Mouse (Mus musculus) telencephalon, adult 2 months (tissue): ENCODE results near the gene Socs1.
"Not testable (repeated sequence)": the region's sequence is repeated elsewhere in the genome, so short reads cannot be mapped to it uniquely, and the experiment has no call there.

Experiments used
- DNase-seq: peaks from one replicate; pipeline ENCODE4 v3.0.0-alpha.2; 2011; ENCODE audit warnings: low read depth, low spot score

Socs1 gene

DNA sequence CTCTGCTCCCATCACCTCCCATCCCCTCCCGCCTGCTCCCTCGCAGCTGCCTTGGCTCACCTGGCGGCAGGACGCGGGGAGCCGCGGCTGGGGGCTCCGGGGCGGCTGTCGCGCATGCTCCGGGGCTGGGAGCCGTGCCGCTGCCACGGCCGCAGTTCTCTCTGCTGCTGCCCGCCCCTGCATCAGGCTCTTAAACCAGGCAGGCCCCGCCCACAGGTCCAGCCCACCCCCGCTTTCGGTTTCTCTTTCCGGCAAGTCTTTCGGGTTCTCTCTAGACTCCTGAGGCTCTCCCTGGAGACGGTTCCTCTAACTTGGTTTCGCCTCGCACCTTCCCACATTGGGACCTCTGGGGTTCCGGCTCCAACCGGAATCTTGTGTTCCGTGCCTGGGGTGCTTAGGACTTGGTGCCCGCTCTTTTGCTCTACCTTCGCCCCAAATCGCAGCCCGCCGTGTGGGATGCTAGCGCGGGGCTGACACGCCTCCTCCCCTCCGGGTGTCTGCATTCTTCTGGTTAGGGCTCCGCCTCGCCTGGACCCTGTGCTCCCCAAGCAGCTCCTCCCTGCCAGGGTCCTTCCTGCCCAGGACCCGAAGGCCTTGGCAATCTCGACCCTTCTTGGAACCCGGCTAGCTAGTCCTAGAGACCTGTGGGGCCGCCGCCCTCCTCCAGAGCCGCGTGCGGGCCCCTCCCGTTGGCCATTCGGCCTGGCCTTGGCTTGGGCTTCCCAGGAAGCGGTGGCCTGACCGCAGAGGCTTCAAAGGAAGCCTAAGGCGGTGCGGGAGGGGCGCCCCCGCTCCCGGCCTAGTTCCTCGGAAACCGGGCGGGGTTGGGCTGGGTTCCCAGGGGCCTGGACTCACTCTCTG is at the start of gene Socs1:
Gene Socs1, minus strand, starts transcription at position 166 of the 861 bp plus-strand sequence.
- peak; percentile 81 for DNase-seq

DNA sequence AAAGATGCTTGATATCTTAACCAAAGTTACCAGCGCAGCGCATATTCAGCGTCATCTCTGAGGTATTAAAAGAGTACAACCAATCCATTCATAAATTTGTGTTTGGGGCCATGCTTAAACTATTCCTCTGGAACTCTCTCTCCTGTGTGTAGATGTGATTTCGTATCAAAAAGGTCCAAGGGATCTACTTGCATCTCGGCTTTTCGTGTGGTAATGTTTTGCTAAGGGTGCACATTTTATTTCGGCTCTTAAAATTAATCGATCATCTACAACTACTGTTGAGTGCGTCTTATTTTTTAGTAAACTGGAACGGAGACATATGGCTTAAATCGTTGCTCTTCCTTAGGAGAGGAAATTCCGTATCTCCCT is 49.2 kb upstream of the Socs1 start:
- DNase-seq, result no peak

DNA sequence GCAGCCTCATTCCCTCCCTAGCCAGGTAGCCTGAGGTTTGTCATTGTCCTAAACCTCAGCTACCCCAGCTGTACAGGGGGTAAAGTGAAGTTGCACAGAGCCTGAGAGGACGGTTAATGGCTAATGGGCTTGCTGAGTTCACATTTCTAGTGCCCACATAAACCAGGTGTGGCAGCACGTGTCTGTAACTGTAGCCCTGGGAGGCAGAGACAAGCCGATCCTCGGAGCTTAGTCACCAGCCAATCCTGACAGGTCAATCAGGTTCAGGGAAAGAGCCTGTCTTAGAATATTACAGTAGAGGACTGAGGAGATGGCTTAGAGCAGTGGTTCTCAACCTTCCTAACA is 43.1 kb upstream of the Socs1 start:
- no peak for DNase-seq

DNA sequence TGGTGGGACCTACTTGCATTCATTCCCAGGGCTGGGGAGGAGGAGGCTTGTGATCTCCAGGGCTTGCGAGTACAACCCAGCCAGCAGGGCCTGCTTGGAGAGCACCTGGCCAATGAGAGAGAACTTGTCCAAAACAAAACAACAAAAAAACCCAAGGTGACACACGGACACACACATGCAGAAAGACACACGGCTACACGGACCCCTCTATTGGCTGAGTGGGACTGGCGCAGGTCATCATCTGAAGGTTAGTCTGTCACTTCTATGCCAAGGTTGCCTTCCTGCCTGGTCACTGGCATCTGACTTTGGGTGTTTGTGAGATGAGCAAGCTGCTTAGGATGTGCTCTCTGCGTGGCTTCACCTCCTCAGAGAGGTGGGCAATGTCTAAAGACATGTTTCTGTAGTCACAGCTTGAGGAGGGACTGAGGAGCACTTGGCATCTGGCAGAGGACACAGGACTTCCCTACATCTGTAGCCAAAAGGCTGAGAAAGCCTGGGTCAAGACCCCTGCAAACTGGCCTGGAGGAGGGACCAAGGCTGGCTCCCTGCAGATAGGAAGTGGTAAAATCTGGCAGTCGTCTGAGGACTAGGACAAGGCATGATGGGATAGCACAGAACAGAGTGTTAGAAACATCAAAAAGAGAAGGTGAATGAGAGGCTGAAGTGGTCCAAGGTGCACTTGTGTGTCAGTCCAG is 42.6 kb upstream of the Socs1 start:
- no peak for DNase-seq

DNA sequence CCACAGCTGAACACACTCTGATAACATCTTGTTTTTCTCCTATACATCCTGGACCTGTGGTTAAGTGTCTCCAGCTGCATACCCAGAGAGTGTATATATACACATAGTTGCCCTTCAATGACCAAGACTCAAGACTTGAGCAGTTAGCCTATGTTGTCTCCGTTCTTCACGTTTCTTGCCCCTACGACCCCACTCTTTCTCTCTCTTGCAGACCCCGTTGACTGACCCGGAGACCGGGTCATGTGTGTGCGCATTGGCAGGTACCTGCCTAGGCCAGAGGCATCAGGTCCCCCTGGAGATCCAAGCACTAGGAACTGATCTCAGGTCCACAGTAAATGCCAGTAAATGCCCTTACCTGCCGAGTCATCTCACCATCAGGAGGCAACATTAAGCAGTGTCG is 41.9 kb upstream of the Socs1 start:
- DNase-seq, result no peak

DNA sequence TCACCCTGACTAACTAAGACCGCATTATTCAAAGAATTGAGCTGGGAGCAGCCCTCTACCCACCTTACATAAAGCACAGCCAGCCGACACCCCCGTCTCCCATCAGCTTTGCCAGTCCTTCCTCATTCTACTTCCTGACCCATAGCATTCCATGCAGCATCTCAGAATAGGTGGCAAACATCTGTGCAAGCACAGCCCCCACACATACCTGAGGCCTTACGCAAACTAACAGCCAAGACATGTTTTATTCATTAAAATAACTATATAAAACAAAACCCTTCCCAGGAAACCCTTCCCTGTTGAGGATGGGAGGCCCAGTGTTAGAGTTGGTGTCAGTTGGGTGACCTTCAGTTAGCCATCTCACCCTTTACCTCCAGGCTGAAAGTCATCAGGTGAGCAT is 40.5 kb upstream of the Socs1 start:
- DNase-seq, result no peak

DNA sequence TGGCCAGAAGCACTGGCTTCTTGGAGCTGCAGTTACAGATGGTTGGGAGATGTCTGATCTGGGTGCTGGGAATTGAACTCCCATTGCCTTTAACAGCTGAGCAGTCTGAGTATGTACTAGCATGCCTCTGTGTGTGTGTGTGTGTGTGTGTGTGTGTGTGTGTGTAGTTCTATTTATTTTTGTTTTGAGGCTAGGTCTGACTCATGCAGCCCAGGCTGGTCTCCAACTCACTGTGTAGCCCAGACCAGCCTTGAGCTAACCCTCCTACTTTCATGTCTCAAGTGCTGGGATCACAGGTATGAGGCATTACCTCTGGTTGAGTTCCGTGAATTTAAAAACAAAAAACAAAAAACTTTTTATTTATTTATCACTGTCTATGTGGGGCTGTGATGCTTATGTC is 39.2 kb upstream of the Socs1 start:
- no peak for DNase-seq

DNA sequence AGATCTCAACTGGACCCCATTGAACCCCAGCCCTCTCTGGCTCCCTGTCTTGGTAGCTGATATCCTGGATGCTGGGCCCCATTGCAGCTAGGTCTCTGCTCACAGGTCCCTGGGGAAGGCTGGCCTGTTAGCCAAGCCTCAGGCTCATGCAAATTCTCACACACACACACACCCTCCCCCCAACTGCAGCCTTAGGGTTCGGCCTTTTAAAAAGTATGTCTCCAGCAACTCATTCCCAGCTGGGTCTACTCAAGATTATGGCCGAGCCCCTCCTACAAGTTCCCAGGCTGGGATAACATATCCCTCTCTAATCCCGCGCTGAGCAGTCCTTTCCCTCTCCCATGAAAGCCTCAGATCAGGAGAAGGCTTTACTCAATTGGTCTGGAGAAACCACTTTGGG is 36.1 kb upstream of the Socs1 start:
- DNase-seq, result no peak

DNA sequence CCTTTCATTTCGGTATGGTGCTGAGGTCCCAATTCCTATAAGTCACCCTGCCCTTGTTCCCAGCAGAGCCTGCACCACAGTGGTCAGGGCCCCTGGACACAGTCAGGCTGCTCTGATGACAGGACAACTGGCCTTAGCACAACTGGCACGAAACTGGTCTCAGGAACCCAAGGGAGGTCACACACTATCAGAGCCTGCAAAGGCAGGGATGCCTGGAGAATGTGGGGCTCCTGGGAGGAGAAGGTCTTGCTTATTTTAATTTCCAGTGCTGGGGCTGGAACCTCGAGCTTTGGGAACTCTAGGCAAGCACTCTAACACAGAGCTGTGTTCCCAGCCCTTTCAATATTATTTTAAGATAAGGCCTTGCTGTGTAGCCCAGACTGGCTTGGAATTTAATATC is 34.6 kb upstream of the Socs1 start:
- no peak for DNase-seq

DNA sequence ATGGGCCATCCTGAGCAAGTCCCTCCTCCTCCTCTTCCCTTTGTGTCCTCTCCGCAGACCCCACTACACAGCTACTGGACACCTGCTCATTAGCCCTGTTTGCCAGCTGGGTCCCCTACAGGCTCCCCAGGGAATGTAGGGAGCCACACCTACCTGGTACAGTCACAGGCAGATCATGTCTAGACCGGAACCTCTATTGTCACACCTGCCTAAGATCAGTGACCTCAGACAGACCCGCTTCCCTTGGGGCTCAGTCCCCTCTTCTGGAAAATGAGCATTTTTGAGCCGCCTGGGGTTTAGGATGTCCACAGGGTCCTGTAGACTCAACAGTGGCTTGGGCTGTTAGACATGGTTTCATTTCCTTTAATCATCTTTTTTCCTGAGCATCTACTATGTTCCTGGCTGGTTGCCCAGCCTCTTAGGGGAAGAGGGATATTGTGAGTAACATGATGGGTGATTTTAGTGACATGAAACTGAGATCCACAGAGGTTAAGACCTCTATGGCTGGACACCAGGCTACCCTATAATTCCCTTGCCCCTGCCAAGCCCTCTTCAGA is 33.3 kb upstream of the Socs1 start:
- no peak for DNase-seq

DNA sequence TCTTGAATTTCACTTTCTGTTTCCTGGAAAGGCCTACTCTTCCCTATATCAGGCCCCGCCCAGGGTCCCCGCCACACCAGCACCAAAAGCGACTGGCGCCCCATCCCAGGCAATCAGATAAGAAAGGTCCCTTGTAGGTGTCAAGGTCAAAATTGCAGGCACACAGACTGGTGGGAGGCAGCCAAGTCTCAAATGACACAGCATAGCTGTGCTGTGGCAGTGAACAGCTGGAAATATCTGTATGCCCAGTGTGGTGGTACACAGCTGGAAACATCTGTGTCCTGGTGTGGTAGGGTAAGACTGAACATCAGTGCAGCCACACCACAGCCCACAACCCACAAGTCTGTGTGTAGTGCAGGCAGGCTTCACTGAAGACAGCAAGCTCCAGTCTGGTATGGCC is 29.5 kb upstream of the Socs1 start:
- DNase-seq, result no peak

DNA sequence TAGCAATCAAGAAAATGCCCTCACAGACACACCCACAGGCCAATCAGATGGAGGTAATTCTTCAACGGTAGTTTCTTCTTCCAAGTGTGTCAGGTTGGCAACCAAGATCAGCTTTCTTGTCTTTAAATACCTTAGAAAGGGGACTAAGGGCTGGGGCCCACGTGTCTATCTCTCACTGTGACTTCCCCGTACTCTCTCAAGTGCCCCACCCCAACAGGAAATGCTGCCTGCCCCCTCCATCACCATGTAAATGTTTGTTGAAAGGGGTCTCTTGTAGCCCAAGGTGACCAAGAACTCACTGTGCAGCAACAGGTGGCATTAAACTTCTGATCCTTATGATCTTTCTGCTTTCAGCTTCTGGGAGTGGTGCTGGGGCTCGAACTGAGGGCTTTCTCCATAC is 28.4 kb upstream of the Socs1 start:
- no peak for DNase-seq

DNA sequence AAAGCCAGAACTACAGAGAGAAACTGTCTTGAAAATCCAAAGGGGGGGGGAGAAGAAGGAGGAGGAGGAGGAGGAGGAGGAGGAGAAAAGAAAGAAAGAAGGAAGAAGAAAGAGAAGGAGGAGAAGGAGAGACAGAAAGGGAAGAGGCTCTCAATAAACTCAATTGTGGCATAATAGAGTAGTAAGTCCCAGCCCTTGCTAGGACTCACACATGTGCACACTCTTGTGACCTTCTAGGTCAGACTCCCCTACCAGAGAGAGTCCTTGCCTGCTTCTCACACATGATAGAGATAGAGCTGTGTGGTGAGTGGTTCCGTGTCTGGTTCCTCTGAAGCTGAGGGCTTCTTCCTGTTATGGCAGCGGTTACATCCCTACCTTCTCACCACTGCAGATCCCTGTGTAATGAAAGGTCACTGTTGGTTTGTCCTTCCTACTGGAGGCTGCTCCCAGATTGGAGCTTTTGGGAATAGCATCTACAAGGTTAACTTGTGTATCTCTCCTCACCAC is 27.6 kb upstream of the Socs1 start, which contains the start of gene Gm11172:
Gene Gm11172, plus strand, starts transcription at position 51 of the 507 bp plus-strand sequence.
- no peak for DNase-seq

DNA sequence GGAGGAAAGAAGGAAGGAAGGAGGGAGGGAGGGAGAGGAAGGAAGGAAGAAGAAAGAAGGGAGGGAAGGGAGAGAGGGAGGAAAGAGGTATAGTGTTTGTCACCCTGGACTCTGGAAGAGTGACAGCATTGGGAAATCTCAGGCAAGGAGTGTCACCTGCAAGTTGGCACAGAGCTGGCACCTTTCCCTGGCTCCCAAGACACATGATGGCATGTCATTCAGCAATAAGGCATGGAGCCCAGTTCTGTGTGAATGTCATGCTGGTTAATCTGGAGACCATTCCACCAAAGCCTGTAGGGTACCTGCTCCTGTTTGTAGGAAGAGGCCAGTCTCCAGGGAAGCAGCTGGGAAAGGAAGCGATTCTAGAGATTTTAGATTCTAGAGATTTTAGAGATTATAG is 25.0 kb upstream of the Socs1 start:
- DNase-seq, result no peak

DNA sequence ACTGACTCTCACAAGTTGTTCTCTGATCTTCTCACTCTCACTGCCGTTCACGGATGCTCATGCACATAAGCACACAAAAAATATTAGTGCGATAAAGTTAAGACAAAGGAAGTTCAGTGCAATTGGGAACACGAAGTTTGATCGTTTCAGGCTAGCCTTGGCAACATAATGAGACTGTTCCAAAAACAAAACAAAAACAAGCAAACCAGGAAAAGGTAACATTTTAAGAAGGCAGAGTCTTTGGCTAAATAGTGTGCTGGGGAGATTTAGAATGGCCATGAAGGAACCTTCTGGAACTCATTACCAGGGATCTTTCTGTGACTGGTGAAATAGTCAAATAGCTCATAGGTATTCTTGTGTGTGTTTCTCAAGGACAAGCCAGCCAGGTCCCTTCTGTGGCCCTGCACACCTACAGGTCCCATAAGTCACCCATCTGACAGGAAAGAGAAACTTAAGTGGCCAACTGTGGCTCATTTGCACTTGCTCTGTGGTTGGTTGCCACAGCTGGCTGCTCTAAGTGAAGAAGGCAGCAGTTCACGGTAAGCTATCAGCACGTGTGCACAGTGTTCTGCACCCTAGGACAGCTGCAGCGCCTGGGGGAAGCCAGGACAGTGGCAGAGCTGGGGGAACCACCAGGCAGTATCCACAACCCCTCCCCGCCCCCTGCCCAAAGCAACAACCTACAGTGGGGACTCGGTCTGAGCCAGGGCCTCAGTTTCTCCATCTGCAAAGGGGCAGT is 20.6 kb upstream of the Socs1 start, which contains the start of gene Prm1:
Gene Prm1, minus strand, starts transcription at position 51 of the 739 bp plus-strand sequence.
- DNase-seq, result no peak

DNA sequence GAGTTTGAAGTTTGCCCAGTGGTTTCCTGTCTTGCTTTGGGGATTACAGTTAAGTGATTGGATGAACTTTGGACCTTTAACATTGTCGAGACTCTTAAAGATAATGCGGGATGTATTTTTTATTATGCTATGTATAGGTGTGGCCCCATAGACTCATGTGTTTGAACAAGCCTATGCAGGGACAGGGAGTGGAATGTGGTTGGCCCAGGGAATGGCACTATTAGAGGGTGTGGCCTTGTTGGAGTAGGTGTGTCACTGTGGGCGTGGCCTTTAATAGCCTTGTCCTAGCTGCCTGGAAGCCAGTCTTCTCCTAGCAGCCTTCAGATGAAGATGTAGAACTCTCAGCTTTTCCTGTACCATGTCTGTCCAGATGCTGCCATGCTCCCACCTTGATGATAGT is 17.1 kb upstream of the Socs1 start:
- DNase-seq, result not testable (repeated sequence)

DNA sequence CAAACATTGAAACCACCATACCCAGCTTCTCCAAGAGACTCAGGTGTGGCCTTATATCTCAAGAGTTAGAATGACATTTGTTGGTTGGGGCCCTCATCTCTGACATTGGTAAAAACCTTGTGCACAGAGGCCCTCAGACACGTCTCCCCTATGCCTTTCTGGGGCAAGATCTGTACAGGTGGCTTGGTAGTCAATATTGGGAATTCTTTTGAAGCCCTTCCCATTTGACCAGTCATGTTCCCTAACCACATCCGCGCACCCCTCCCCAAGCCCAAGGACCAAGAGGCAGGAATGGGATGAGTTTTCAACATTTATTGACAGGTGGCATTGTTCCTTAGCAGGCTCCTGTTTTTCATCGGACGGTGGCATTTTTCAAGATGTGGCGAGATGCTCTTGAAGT is 10.7 kb upstream of the Socs1 start, which contains the start of gene Prm2:
Gene Prm2, minus strand, starts transcription at position 101 of the 400 bp plus-strand sequence.
- no peak for DNase-seq

DNA sequence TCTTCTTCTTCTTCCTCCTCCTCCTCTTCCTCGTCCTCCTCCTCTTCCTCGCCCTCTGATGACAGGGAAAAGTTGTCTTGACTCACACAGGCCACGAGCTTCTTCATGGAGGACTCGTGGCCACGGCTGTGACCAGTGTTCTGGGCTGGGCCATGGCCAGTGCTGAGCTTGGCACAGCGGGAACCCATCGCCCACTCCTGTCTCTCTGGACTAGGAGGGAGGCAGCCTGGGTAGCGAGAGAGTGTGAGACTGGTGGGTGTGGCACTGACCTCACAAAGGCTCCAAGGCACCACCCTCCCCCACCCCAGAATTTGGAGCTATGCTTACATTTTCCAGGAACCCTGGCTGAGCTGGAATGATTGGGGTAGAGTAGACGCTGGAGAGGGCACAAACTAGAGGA is 5.4 kb upstream of the Socs1 start, which contains the start of gene Prm3:
Gene Prm3, minus strand, starts transcription at position 213 of the 400 bp plus-strand sequence.
- DNase-seq, result no peak

DNA sequence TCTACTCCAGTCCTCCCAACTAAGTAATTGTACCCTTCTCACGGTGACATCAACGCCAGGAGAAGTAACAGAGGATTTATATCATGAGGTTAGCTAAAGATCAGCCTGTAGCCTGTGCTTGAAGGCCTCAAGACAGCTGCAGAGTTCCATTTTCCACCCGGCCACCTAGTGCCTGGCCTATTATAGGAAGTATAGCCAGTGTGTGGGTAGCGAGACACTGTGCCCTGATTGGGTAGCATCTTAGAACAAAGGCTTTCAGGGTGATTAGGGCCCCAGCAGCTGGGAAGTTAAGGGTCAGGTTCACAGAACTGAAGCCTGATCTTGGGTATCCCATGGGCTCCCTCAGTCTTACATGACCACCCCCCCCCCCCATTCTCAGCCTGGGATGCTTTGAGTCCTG is 3.5 kb upstream of the Socs1 start:
- DNase-seq, result no peak

DNA sequence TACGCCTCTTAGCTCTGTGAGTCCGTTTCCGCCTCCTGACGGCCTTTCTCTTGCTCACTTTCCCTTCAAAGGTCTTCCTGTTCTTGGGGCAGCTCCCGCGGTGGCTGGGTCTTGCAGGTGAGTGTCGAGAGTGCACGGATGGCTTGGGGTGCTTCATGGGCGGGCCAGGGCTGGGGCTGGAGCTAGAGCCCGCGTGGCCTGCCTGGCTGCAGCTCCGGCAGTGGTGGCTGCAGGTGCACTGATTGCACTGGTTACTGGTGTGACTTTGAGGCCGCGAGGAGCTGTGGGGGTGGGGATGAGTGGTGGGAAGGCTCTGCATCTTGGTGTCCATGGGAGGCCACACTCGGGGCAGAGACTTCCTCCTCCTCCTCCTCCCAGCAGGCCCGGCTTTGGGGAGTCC is 2.9 kb upstream of the Socs1 start, which contains the start of gene Tnp2:
Gene Tnp2, minus strand, starts transcription at position 390 of the 400 bp plus-strand sequence.
- no peak for DNase-seq

DNA sequence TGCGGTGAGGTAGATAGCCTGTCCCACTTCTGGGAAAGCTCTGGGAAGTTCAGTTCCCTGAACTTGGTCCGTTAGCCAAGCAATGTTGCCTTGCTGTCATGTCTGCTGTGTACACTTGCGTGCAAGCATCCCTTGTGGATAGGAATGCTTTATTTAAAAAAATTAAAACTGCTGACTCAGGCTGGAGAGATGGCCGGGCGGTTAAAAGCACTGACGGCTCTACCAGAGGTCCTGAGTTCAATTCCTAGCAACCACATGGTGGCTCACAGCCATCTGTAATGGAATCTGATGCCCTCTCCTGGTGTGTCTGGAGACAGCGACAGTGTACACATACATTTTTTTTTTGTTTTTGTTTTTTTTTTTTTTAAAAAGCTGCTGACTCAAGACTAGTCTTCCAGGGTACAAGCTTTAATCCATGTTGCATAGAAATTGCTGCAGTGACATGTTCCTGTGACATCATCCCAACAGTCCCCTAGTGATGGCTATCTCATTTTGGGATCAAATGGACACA is 2.3 kb upstream of the Socs1 start:
- DNase-seq, result no peak
